Mouse (Mus musculus): ENCODE data around the gene Cfdp1. TPM values are rescaled to one million over a fixed set of nuclear protein-coding genes. Genes with fewer than 3 reads are reported as not detected.

Gene Cfdp1
- polyA plus RNA-seq (2014; fragmentation: Nextera tagmentation; extraction: Ambion mirVana): 163 and 173 TPM in 2 replicates

- ATAC-seq (replicated peaks; ENCODE audit: insufficient number of reproducible peaks, low FRiP score, low TSS enrichment): peak; percentile 100
- peak within 1 kb of the TSS; percentile 86 for H3K9ac ChIP-seq (ENCODE audit: low read depth, low read length)
- peaks cover 10% of the 10 kb centered on the region; the same call in 1 of the 2 replicates for H3K4me1 ChIP-seq (ENCODE audit: control insufficient read depth, insufficient read depth, low read length)
- peak within 1 kb of the TSS; percentile 57; the same call in 1 of the 2 replicates for H3K27ac ChIP-seq (ENCODE audit: low read depth, low read length)
- no peaks in the 10 kb centered on the region for H3K36me3 ChIP-seq (ENCODE audit: control insufficient read depth, insufficient read depth, low read length)
- peak within 1 kb of the TSS; percentile 93 for H3K4me3 ChIP-seq (ENCODE audit: low read depth, low read length)
- peak within 1 kb of the TSS; percentile 87 for H3K4me2 ChIP-seq
- no peaks in the 10 kb centered on the region for H3K27me3 ChIP-seq (ENCODE audit: control insufficient read depth, insufficient read depth, low read length)
- H3K9me3 ChIP-seq (replicated peaks; ENCODE audit: control insufficient read depth, low read length): no peaks in the 10 kb centered on the region
- under 1% methylated on average over 53 of the region's 53 CpGs for WGBS (ENCODE audit: insufficient replicate concordance)
These were observed at the start of gene Cfdp1 for GRCm38 (mm10) chr8:111853861-111854501. Gene Cfdp1 (minus strand): TSS chr8:111854291.

GRCm38 (mm10) chr8:111902080-111902479, 48.0 kb upstream of the Cfdp1 start:
- no peak overlapping the region for H3K4me3 ChIP-seq (ENCODE audit: low read depth, low read length)
- no peak overlapping the region for H3K4me2 ChIP-seq
- no peaks in the 10 kb centered on the region for H3K36me3 ChIP-seq (ENCODE audit: control insufficient read depth, insufficient read depth, low read length)
- no peaks in the 10 kb centered on the region for H3K9me3 ChIP-seq (replicated peaks; ENCODE audit: control insufficient read depth, low read length)
- H3K9ac ChIP-seq (ENCODE audit: low read depth, low read length): no peak overlapping the region
- ATAC-seq (replicated peaks; ENCODE audit: insufficient number of reproducible peaks, low FRiP score, low TSS enrichment): no peak
- H3K27ac ChIP-seq (ENCODE audit: low read depth, low read length): no peak overlapping the region
- no peaks in the 10 kb centered on the region for H3K27me3 ChIP-seq (ENCODE audit: control insufficient read depth, insufficient read depth, low read length)
- 11% methylated on average over 5 of the region's 5 CpGs for WGBS (ENCODE audit: insufficient replicate concordance)
- H3K4me1 ChIP-seq (ENCODE audit: control insufficient read depth, insufficient read depth, low read length): peaks cover 6% of the 10 kb centered on the region; the same call in 1 of the 2 replicates

- Histone ChIP-seq H3K4me2 (no peak overlapping the region), H3K9me3 (replicated peaks; ENCODE audit: control insufficient read depth, low read length) (no peaks in the 10 kb centered on the region), H3K27me3 (ENCODE audit: control insufficient read depth, insufficient read depth, low read length) (no peaks in the 10 kb centered on the region), H3K4me3 (ENCODE audit: low read depth, low read length) (no peak overlapping the region), H3K4me1 (ENCODE audit: control insufficient read depth, insufficient read depth, low read length) (peaks cover 6% of the 10 kb centered on the region; the same call in 1 of the 2 replicates), H3K27ac (ENCODE audit: low read depth, low read length) (no peak overlapping the region), H3K36me3 (ENCODE audit: control insufficient read depth, insufficient read depth, low read length) (no peaks in the 10 kb centered on the region), H3K9ac (ENCODE audit: low read depth, low read length) (no peak overlapping the region)
- ATAC-seq (replicated peaks; ENCODE audit: insufficient number of reproducible peaks, low FRiP score, low TSS enrichment): no peak
- 41% methylated on average over 10 of the region's 10 CpGs for WGBS (ENCODE audit: insufficient replicate concordance)
These were observed 44.5 kb upstream of the Cfdp1 start for GRCm38 (mm10) chr8:111898586-111898985.

- peaks cover 5% of the 10 kb centered on the region; the same call in 1 of the 2 replicates for H3K4me1 ChIP-seq (ENCODE audit: control insufficient read depth, insufficient read depth, low read length)
- no peaks in the 10 kb centered on the region for H3K9me3 ChIP-seq (replicated peaks; ENCODE audit: control insufficient read depth, low read length)
- H3K4me2 ChIP-seq: no peak overlapping the region
- H3K4me3 ChIP-seq (ENCODE audit: low read depth, low read length): no peak overlapping the region
- H3K27ac ChIP-seq (ENCODE audit: low read depth, low read length): no peak overlapping the region
- no peak overlapping the region for H3K9ac ChIP-seq (ENCODE audit: low read depth, low read length)
- peaks cover 22% of the 10 kb centered on the region for H3K27me3 ChIP-seq (ENCODE audit: control insufficient read depth, insufficient read depth, low read length)
- 88% methylated on average over 7 of the region's 7 CpGs for WGBS (ENCODE audit: insufficient replicate concordance)
- no peaks in the 10 kb centered on the region for H3K36me3 ChIP-seq (ENCODE audit: control insufficient read depth, insufficient read depth, low read length)
- ATAC-seq (replicated peaks; ENCODE audit: insufficient number of reproducible peaks, low FRiP score, low TSS enrichment): no peak
These were observed 40.9 kb upstream of the Cfdp1 start for GRCm38 (mm10) chr8:111894955-111895354.

GRCm38 (mm10) chr8:111892615-111893014, 38.5 kb upstream of the Cfdp1 start:
- H3K27me3 ChIP-seq (ENCODE audit: control insufficient read depth, insufficient read depth, low read length): peaks cover 39% of the 10 kb centered on the region
- no peak overlapping the region for H3K9ac ChIP-seq (ENCODE audit: low read depth, low read length)
- H3K9me3 ChIP-seq (replicated peaks; ENCODE audit: control insufficient read depth, low read length): no peaks in the 10 kb centered on the region
- no peaks in the 10 kb centered on the region for H3K36me3 ChIP-seq (ENCODE audit: control insufficient read depth, insufficient read depth, low read length)
- no peak overlapping the region for H3K4me3 ChIP-seq (ENCODE audit: low read depth, low read length)
- ATAC-seq (replicated peaks; ENCODE audit: insufficient number of reproducible peaks, low FRiP score, low TSS enrichment): no peak
- WGBS (ENCODE audit: insufficient replicate concordance): 36% methylated on average over 5 of the region's 5 CpGs
- peaks cover 7% of the 10 kb centered on the region; the same call in 1 of the 2 replicates for H3K4me1 ChIP-seq (ENCODE audit: control insufficient read depth, insufficient read depth, low read length)
- no peak overlapping the region for H3K27ac ChIP-seq (ENCODE audit: low read depth, low read length)
- H3K4me2 ChIP-seq: no peak overlapping the region

- peaks cover 7% of the 10 kb centered on the region; the same call in 1 of the 2 replicates for H3K4me1 ChIP-seq (ENCODE audit: control insufficient read depth, insufficient read depth, low read length)
- 27% methylated on average over 8 of the region's 8 CpGs for WGBS (ENCODE audit: insufficient replicate concordance)
- H3K27me3 ChIP-seq (ENCODE audit: control insufficient read depth, insufficient read depth, low read length): peaks cover 39% of the 10 kb centered on the region
- no peak overlapping the region for H3K9ac ChIP-seq (ENCODE audit: low read depth, low read length)
- H3K36me3 ChIP-seq (ENCODE audit: control insufficient read depth, insufficient read depth, low read length): no peaks in the 10 kb centered on the region
- no peak overlapping the region for H3K4me2 ChIP-seq
- H3K27ac ChIP-seq (ENCODE audit: low read depth, low read length): no peak overlapping the region
- no peak overlapping the region for H3K4me3 ChIP-seq (ENCODE audit: low read depth, low read length)
- ATAC-seq (replicated peaks; ENCODE audit: insufficient number of reproducible peaks, low FRiP score, low TSS enrichment): no peak
- no peaks in the 10 kb centered on the region for H3K9me3 ChIP-seq (replicated peaks; ENCODE audit: control insufficient read depth, low read length)
These were observed 37.9 kb upstream of the Cfdp1 start for GRCm38 (mm10) chr8:111891983-111892382.

GRCm38 (mm10) chr8:111890911-111891303, 36.8 kb upstream of the Cfdp1 start:
- no peak for ATAC-seq (replicated peaks; ENCODE audit: insufficient number of reproducible peaks, low FRiP score, low TSS enrichment)
- H3K36me3 ChIP-seq (ENCODE audit: control insufficient read depth, insufficient read depth, low read length): no peaks in the 10 kb centered on the region
- H3K4me3 ChIP-seq (ENCODE audit: low read depth, low read length): peak overlapping the region; percentile 28; the same call in 1 of the 2 replicates
- H3K9ac ChIP-seq (ENCODE audit: low read depth, low read length): no peak overlapping the region
- peaks cover 42% of the 10 kb centered on the region for H3K27me3 ChIP-seq (ENCODE audit: control insufficient read depth, insufficient read depth, low read length)
- no peak overlapping the region for H3K4me2 ChIP-seq
- H3K9me3 ChIP-seq (replicated peaks; ENCODE audit: control insufficient read depth, low read length): no peaks in the 10 kb centered on the region
- peaks cover 7% of the 10 kb centered on the region; the same call in 1 of the 2 replicates for H3K4me1 ChIP-seq (ENCODE audit: control insufficient read depth, insufficient read depth, low read length)
- 56% methylated on average over 6 of the region's 6 CpGs for WGBS (ENCODE audit: insufficient replicate concordance)
- H3K27ac ChIP-seq (ENCODE audit: low read depth, low read length): no peak overlapping the region

- H3K4me2 ChIP-seq: peak overlapping the region; percentile 56
- no peak overlapping the region for H3K27ac ChIP-seq (ENCODE audit: low read depth, low read length)
- 12% methylated on average over 86 of the region's 86 CpGs for WGBS (ENCODE audit: insufficient replicate concordance)
- H3K9me3 ChIP-seq (replicated peaks; ENCODE audit: control insufficient read depth, low read length): no peaks in the 10 kb centered on the region
- peaks cover 7% of the 10 kb centered on the region; the same call in 1 of the 2 replicates for H3K4me1 ChIP-seq (ENCODE audit: control insufficient read depth, insufficient read depth, low read length)
- H3K27me3 ChIP-seq (ENCODE audit: control insufficient read depth, insufficient read depth, low read length): peaks cover 42% of the 10 kb centered on the region
- H3K36me3 ChIP-seq (ENCODE audit: control insufficient read depth, insufficient read depth, low read length): no peaks in the 10 kb centered on the region
- H3K9ac ChIP-seq (ENCODE audit: low read depth, low read length): no peak overlapping the region
- peak overlapping the region; percentile 28 for H3K4me3 ChIP-seq (ENCODE audit: low read depth, low read length)
- no peak for ATAC-seq (replicated peaks; ENCODE audit: insufficient number of reproducible peaks, low FRiP score, low TSS enrichment)
These were observed 36.1 kb upstream of the Cfdp1 start for GRCm38 (mm10) chr8:111889931-111890910.

Data from heart, embryonic 11.5 days (tissue).